Mouse (Mus musculus): ENCODE measurements at regions not wholly inside any gene's neighbourhood (a gene's known extent, or its start where the extent isn't known, plus 50 kb on each side); places are given as distances from the start of the nearest gene placed in this dataset.

- TF ChIP-seq CTCF (IDR thresholded peaks at IDR 0.05; ENCODE audit: low read depth, low read length) (no peak), EP300 (IDR thresholded peaks at IDR 0.05; ENCODE audit: insufficient read depth, low read depth, low read length) (no peak)
These were observed 408.0 kb downstream of the Med10 start for GRCm38 (mm10) chr13:70210158-70210557.

All from ES-Bruce4 (cell line).